Mouse (Mus musculus): ENCODE measurements around the gene C1qtnf9.

Gene C1qtnf9

DNA sequence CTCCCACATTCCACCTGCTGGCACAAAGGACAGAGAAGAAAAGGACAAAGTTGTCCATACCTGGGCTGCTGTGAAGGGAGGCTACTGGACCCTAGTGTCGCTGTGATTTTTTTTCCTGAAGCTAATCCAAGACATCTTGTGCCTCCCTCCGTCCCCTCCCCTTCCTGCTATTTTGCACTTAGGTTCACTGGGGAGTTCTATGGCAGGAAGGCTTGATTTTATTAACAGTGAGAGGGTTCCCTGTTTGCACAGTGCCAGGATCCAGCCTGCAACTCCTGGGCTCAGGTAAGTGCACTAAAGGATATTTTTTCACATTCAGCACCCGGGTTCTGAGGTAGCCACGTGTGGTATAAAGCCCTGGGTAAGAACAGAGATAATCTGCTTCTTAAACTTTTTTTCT, at the start of gene C1qtnf9:
C1qtnf9 (plus strand) TSS at position 251 of the 400 bp plus-strand sequence.
- no peak for DNase-seq (ENCODE audit: low read depth, low spot score)

DNA sequence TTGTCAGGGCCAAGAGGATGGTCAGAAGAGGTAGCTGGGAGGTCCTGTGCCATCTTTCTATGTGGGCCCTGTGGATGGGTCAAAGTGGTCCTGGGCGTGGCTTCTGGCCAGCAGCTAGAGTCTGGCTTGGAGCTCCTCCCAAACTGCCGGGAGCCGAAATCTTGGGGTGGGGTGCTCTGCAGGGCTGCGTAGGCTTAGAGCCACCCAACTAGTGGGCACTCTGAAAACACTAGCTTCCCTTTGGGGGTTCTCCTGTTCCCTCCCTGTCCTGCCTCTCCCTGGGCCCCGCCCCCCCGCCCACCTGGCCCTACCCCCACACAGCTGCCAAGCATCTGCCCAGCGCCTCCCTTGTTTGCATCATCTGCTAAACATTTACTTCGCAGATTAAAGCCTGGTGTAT, 46.6 kb upstream of the C1qtnf9 start:
- DNase-seq (ENCODE audit: low read depth, low spot score), result no peak

DNA sequence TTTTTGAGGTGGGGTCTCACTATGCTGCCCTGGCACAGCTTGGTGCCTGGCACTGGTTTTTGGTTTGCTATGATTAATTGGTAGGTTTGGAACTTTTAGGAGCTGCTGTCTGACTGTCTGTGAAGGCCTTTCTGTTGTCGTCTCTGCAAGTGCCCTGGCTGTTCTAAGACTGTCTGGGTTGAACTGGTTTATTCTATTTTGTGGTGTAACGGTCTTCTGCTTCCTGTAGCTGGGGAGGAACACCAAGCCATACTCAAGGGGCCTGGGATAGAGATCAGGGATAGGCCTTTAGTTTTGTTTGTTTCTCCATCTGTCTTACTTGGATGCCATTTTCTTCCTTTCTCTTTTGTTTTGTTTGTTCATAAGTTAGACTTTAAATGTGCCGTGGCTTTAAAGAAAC, 46.0 kb upstream of the C1qtnf9 start:
- DNase-seq (ENCODE audit: low read depth, low spot score), result no peak

GRCm38 (mm10) chr14:60726091-60726490, 41.8 kb upstream of the C1qtnf9 start:
- no peak for DNase-seq (ENCODE audit: low read depth, low spot score)

DNA sequence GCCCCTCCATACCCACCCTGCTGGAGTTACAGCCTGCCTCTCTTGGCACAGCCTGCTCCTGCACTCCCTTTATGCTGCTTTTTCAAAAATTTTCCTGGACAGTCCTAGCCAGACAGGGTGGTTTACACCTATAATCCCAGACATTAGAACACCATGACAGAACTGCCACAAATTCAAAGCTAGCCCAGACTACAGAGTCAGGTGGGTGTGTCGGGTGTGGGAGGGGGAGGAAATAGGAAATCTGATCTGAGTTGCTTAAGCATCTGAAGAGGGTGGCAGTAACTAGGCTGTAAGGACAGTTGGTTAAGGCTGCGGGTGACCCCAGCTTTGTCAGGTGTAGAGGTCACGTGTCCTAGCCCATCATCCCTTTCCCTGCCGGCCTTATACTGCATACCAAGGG, 40.8 kb upstream of the C1qtnf9 start:
- no peak for DNase-seq (ENCODE audit: low read depth, low spot score)

GRCm38 (mm10) chr14:60732081-60732480, 35.9 kb upstream of the C1qtnf9 start:
- DNase-seq (ENCODE audit: low read depth, low spot score), result no peak

GRCm38 (mm10) chr14:60732787-60733186, 35.1 kb upstream of the C1qtnf9 start:
- no peak for DNase-seq (ENCODE audit: low read depth, low spot score)

- DNase-seq (ENCODE audit: low read depth, low spot score), result no peak
Measured at GRCm38 (mm10) chr14:60733706-60734105, 34.2 kb upstream of the C1qtnf9 start.

DNA sequence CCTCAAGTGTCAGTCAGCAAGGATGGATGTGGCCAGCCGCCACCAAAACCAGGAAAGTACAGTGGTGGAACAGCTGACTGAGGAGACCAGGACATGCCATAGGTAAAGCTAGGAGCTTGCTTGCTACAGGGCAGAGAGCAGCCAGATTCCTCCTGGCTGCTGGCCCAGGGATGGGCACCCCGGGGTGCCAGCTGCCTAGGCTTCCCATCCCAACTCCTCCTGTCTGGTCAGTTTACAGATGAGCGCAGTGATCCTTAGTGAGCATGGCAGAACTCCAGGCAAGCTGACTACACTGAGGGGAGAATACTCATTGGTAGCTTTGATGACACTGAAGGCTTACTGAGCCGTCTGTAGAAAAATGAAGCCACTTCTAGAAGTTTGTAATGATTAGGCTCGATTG, 32.7 kb upstream of the C1qtnf9 start:
- DNase-seq (ENCODE audit: low read depth, low spot score), result no peak

DNA sequence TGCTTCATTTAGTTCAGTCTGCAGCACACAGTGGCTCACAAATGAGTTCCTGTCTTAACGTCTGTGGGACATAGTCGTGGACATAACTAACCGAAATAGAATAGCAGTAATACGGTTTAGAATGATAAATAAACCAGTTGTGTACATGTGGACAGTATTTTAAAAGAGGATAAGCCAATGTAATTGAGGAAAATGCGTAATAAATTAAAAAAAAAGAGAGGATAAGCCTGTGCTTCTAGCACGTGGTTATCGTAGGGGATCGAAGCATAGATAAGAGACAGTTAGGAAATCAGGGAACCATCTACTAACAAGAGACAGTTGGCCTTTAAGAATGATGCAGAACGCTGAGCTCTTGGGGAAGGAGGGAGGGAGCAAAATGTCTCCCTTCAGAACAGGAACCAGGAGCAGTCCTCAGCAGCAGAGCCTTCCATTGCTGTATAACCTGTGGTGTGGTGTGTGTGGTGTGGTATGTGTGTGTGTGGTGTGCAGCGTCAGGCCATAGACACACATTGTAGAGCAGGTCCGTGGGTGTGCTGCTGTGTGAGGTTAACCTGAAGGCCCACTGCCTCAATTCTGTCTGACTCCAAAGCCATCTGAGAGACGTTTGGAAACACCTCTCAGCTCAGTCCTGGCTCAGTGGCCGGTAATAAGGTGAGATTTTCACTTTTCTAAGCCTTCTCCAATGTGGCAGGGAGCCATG, 31.9 kb upstream of the C1qtnf9 start:
- DNase-seq (ENCODE audit: low read depth, low spot score), result no peak

DNA sequence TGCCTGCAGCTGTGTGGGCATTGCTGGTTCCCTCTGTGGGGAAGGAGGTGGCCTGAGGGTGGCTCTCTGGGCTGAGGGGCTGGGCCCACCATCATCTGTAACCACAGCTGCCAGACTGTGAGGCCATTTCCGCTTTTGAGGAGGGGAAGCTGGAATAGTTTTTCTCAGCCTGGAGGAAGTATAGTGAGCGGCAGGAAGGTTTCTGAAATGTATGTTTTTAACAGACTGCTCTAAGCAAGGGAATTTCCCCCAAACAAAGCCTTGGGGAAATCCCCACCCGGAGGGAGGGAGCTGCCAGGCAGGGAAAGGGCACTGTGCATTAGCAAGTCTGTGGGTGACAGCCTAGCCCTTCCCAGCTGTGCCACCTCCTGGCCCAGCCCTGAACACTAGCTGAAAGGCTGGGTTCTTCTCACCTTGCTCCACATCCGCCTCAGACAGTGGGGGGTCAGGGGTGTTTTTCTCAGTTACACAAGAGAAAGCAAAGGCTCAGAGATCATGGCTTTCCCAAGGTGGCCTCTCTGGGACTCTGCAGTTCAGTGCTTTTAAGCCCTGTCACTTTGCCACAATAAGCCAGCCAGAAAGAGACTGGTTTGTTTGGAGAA, 31.2 kb upstream of the C1qtnf9 start:
- no peak for DNase-seq (ENCODE audit: low read depth, low spot score)

DNA sequence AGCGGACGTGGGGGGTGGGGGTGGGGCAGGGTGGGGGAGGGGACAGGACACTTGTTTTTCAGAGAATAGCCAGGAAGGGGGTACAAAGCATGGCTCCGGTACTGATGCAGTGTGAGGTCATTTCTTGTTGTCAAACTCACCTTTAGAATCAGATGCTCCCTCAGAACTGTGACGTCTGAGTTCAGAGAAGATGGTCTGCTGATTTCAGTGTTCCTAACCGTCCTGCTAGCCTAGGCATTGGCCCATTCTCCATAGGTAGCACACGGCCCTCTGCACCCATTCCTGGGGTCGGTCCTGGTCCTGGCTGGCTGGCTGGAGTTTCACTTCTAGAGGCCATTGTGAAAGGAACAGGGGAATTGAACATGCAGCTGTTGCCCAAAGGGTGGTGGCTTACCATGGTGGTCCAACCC, 30.7 kb upstream of the C1qtnf9 start:
- no peak for DNase-seq (ENCODE audit: low read depth, low spot score)

DNA sequence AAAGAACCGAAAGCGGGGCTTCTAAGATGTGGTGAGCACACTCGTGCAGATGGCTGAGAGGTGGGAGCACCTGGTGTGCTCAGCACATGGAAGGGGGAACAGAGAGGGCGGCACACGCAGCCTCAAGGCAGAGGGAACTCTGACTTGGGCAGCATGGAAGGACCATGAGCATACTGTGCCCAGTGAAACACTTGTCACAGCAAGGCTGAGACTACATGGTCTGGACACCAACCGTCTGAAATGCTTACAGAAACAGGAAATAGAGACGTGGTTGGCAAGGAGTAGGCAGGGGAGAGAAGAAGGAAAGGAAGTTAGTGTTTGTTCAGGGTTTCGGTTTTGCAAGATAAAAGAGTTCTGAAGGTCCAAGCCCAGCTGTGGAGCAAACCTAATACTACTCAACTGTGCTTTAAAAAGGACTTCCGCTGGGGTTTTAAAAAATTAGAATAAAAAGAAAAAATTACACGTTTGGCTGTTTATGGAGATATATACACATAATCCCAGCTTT, 29.4 kb upstream of the C1qtnf9 start:
- no peak for DNase-seq (ENCODE audit: low read depth, low spot score)

DNA sequence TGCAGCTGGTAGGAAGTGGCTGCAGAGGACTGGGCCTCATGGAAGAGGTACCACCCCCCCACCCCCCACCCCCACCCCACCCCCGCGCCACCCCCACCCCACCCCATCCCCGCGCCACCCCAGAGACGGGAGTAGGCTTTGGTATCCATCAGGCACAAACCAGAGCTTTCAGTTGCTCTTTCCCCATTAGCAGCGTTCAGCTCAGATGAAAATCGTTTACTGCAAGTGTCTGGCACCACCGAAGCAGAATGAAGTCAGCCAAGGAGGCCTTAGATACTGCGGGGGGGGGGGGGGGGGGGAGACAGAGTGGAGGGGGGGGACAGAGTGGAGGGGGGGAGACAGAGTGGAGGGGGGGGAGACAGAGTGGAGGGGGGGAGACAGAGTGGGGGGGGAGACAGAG, 28.8 kb upstream of the C1qtnf9 start:
- DNase-seq (ENCODE audit: low read depth, low spot score), result no peak

DNA sequence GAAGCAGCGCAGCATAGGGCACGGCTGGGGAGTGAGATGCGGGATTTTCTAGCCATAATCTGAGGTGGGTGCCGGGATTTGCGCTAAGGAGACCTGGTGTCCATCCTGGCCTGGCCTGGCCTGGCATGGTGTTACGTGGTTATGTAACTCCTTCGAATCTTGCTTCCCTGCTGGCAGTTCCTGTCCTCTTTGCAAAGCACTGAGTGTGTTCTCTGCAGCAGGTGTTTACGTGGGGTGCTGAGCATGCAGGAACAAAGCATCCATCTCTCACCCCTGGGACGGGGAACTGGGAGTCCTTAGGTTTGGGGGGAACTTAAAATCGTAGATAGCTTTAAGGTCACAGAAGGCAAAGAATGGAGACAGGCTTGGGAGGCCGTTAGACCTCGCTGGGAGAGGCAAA, 28.3 kb upstream of the C1qtnf9 start:
- DNase-seq (ENCODE audit: low read depth, low spot score), result no peak

GRCm38 (mm10) chr14:60740507-60740906, 27.4 kb upstream of the C1qtnf9 start:
- no peak for DNase-seq (ENCODE audit: low read depth, low spot score)

GRCm38 (mm10) chr14:60741033-60741432, 26.9 kb upstream of the C1qtnf9 start:
- DNase-seq (ENCODE audit: low read depth, low spot score), result no peak

DNA sequence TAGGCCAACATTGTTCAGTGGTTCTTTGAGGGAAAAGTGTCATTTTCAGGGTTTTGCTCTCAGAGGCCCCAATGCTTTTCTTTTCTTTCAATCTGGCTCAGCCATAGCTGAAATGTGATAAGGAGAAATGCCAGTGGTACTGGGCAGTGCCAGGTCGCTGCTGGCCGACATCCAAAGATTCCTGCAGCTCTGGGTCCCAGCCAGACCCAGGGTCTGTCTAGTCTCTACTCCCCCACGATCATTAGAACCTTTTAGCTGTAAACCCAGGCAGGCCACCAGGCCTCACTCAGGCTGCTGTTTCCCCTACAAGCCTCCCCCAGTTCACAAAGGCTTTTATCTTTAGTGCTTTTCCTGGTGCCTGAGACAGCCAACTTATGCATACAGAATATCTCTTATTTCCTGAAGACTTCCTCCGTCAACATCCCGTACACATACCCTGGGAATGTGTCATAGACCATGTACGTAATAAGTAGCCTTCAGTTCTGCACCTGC, 26.4 kb upstream of the C1qtnf9 start:
- no peak for DNase-seq (ENCODE audit: low read depth, low spot score)

DNA sequence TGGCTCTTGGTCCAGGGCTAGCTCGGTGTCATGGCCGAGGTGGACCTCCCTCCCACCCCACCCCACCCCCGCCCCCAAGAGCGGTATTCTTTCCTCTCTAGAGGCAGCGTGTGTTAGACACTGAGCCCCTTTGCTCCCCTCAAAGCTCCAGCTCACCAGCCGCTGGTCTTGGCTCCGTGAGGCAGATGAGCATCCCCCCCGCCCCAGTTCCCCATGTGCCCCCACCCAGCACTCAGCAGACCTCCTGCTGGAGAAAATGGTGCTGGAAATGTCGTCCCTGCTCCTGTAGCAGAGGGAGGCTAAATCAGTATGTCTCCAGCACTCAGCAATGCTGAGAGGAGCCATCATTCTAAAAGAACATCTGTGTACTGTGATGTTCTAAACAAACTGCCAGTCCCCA, 24.3 kb upstream of the C1qtnf9 start:
- no peak for DNase-seq (ENCODE audit: low read depth, low spot score)

DNA sequence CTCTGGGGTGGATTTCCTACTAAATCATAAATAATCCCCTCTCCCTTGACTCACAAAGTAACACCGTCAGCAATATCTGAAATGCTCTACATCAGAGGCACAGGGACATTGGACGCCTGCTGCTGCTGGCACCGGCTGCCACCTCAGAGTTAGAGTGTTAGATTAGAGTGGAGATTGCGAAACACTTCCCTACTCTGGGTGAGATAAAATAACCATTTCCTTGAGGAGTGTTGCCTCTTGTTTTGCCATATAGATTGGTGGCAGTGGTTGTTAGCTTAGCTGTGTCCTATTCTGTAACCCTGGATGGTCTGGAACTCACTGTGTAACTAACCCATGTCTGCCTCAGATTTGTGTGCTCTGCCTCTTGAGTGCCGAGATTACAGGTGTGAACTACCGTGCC, 22.7 kb upstream of the C1qtnf9 start:
- no peak for DNase-seq (ENCODE audit: low read depth, low spot score)

DNA sequence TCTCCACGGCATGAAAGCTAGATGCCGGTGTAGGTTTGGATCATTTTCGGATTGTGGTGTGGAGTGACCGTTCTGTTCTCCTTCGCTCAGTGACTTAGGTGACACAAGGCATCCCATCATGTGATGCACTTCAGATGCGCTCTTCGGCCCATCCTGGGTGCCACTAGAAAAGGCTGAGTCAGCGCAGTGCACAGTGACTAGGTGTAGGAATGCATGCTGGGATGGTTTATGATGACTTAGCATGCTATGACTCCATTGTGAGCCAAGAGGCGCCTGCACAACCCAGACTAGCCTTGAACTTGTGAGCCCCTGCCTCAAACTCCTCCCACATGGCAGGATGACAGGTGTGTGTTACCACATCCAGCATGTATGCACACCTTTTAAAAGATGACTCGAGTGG, 21.8 kb upstream of the C1qtnf9 start:
- no peak for DNase-seq (ENCODE audit: low read depth, low spot score)

DNA sequence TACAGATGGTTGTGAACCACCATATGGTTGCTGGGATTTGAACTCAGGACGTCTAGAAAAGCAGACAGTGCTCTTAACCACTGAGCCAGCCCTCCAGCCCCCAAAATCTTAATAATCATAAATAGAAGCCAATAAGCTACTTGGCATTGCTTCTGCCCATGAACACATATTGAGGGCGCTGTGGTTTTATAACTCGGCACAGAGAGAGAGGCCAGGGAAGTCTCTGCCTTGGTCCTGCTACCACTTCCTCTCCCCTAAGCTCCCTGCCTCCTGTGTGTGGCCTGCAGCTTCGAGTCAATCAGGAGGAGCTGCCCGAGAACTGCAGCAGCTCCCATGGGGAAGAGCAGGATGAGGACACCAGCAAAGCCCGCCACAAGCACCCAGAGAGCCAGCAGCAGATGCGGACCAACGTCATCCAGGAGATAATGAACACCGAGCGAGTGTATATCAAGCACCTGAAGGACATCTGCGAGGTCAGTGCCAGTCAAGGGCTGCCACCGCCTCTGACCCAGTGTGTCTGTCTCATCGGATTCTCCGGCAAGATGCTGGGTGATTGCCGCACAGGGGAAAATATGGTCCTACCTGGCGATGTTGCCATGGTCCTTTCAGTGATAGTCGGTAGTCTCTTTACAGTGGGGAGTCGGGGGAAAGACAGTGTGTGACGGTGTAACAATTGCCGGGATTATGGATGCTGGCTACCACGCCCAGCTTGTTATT, 20.6 kb upstream of the C1qtnf9 start:
- DNase-seq (ENCODE audit: low read depth, low spot score), result no peak

DNA sequence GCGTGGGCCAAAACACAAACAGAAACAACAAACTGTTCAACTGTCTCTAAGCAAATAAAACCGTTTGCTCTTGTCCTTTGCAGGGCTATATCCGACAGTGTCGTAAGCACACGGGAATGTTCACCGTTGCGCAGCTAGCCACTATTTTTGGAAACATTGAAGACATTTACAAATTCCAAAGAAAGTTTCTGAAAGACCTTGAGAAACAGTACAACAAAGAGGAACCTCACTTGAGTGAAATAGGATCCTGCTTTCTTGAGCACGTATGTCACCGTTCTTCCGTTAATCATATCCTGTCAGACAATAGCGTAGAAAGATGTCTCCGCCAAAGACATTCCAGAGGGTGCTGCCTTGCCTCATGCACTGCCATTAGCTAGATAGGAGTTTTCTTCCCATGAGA, 18.1 kb upstream of the C1qtnf9 start:
- no peak for DNase-seq (ENCODE audit: low read depth, low spot score)
